Mouse (Mus musculus): ENCODE measurements around the gene Lrmda.

Lrmda gene

DNA sequence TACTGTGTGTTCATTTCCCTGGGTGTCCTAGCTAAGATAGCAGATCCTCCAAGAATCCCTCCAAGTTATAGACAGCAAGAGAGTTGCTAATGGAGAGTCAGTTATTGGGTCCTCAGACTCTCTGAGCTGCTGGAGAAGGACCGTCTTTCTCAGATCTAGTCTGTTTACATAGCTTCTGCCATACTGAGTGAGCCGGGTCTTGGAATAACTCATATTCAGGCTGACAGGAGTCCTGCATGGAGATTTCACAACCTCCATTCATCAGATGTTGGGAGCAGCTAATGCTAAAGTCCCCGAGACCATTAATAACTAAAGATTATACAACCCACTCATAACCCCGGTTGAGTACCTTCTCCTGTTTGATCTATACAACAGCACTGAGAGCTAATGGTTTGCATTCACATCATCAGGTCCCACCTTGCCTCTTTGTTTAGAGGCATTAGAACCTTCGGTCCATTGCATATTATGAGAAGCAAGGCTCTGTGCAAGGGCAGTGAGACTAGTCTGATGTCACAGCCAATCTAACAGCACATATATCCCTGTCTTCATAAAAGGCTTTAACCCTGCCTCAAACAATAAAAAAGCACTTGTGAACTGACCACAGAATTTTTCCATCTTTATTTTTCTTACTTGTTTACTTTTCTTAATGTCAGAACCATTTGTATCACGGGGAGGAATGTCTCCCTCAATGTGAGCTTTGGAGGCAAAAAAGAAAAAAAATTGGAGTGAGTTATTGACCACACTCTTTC lies 1037.9 kb downstream of the Lrmda start:
- peak; percentile 37 for DNase-seq (ENCODE audit: low read depth)

DNA sequence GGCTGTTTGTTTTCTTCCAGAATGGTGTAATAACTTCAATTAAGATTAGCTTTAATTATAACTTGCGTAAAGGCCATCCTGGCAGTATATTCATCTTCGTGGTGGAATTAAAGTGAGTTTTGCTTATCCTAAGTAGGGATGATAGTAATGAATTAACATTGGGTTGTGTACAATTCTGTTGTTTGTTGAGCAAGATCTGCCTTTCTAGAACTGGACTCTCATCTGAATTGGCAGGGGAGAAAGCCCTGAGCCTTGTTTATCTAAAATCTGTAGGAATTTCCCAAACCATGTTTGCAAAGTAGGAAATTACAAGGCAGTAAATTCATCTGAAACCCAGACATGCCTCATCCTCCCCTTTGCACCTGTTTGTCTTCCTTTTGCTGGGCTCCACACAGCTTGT lies 1038.5 kb downstream of the Lrmda start:
- peak; percentile 23 for DNase-seq (ENCODE audit: low read depth)

DNA sequence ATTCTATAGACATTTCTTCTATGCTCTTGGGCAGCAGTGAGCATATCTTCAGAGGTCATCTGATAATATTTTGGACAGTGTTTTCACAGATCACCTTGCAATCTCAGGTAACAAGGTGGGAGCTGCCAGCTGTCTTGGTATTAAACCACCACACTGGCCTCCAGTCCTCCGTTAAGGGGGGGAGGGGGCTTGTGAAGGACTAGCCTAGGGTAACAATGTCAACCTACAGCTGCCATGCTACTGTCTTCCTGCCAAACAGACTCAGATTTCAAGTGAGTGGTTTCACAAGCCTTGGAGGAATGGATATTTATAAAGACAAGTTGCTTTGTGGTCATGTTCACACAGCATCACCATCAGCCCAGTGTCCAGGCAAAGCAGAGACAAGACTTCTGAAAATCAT lies 1059.2 kb downstream of the Lrmda start:
- no peak for DNase-seq (ENCODE audit: low read depth)

DNA sequence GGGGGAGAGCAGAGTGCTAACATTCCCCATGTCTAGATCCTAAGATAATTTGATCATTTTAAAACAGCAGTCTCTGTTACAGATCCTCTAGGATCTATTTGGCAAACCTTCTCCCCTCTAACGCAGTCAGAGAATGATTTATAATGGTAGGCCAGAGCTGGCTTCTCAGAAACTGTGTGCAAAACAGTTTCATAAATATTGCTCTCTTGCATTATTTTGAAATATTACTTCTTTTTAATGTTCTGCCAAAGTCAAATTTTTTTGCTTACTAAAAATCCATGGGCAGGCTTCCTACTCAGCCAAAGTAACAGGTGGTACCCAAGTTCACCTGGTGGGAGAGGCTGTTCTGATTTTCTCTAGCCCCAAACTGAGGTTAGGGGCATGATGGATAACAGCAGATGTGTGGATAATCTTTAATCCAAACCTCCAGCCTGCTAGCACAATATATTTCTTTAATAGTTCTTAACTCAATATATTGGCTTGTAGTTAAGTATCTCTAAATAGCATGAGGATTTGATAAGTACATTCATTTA lies 1064.8 kb downstream of the Lrmda start:
- peak; percentile 36 for DNase-seq (ENCODE audit: low read depth)

DNA sequence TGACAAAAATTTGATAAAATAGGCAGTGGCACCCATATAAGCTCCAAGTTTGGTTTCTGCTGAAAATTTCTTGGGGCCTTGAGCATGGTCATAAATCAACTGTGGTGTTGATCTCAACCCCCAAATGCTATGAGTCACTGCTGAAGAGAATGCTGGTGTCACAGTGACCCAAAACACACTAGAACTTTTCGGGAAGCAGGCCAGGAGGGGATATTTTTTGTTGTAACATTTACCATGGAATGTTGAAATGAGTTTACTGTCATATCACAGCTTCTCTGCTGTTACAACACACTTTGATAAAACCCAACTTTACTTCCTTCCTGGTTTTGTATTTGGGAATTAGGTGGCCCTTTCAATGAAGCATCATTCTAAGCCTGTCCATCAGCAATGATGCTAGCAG lies 1065.3 kb downstream of the Lrmda start:
- peak; percentile 69 for DNase-seq (ENCODE audit: low read depth)

DNA sequence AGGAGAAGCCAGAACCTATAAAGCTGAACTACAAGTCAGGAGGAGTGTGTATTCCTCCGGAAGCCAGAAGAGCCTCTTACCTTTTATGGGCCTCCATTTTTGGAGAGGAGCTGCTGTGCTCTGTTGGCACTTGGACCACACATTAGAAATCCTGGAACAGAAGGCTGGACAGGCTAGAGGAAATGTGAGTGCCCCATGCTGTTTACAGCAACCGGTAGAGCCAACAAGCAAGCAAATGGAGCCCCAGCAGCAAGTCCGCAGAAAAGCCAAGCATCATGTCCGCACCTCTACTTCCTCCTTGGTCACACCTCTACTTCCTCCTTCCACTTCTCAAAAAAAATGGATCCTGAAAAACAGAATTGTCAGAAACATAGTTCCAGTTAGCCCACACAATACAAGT lies 1073.8 kb downstream of the Lrmda start:
- no peak for DNase-seq (ENCODE audit: low read depth)

DNA sequence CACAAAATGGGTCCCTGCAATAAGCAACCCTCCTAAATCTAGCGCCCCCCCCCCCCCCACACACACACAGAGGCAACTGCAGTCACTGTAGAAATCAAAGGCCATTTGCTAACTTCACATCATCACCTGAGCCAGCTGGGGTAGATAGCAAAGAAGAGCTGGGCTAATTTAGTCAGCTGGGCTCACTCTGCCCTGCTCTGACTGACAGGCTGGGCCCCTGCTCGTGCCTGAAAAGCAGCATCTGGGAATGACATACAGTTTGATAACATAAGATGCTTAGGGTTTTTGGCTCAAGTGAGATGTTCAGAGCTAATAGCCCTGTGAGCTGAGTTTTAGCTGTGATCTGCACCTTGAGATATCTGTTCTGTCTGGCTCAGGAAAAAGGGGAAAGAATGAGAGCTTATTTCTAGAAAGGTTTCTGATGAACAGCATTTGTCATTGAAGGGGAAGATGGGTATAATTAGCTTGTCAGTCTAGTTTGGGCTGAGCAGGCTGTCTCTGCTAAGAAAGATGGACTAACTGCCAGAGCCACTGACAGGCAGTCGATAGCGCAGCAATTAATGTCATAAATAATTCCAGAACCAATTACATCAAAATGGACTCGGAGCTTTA lies 1075.1 kb downstream of the Lrmda start:
- no peak for DNase-seq (ENCODE audit: low read depth)

DNA sequence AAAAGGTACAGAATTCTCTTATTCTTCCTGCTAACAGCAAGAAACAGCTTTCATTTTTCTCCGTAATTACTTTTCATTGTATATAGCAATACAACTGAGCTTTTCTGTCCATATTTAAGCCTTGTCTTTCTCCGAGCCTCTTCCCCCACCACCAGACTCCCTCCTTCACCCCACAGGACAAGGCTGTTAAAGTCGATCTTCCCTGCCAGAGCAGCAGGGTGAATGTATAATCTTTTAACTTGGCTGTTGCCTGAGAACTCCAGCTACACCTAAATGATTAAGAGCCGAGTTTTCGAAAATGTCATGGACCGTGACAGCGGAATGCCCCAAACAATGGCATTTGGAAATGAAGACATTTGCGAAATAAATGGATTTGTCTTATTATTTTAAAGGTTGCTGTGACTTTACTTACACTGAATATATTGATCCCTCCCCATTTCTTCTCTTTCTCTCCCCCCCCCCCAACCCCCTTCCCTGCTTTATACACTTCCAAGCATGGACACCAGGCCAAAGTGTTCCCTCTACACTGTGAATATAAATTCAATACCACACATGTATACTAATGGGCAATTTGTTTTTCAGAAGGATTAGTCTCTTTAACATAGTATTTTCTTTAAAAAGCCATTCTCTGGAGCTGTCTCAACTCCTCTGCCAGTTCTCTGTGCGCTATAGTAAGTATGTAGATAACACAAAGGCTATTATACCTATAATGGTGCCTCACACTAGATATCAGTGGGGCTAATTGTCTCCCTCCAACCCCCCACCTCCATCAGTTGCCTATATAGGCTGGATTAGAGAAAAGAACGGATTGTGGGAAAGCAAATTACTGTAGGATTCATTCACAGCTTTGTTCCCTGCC lies 1075.9 kb downstream of the Lrmda start:
- no peak for DNase-seq (ENCODE audit: low read depth)

DNA sequence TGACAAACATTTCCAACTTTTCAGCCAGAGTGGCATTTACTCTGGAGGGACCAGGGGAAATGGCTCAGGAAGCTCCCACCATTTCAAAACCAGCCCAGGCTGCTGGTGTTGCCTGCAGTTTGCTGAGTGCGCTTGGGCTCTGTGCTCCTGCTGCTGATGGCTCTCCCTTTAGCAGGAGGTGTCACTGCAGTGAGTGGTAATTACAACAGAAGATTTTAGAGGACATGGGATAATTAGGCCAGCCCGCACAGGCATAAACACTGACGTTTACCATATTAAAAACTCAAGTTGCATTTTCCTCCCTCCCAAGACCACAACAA lies 1076.5 kb downstream of the Lrmda start:
- no peak for DNase-seq (ENCODE audit: low read depth)

DNA sequence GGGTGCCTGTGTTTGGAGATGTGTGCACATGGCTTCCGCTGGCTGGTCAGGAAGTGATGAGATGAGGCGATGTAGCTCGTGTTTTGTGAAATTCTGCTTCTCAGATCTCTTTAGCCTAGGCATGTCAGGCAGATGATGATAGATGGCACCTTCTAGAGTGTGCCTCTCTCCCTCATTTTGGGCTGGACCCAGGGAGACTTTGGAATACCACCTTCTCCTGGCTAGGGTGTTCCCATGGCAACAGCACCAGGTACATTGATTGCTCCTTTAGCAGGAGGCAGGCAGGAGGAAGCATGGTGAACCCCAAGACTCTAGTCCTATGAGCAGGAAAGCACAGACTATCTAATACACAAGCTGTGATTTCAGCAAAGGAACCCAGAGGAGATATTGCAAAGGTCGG lies 1076.9 kb downstream of the Lrmda start:
- DNase-seq (ENCODE audit: low read depth), result no peak

Measured in fibroblast of lung, adult 2 months (primary cell).